Mouse (Mus musculus): ENCODE results near the gene Nek9.

The Nek9 gene

DNA sequence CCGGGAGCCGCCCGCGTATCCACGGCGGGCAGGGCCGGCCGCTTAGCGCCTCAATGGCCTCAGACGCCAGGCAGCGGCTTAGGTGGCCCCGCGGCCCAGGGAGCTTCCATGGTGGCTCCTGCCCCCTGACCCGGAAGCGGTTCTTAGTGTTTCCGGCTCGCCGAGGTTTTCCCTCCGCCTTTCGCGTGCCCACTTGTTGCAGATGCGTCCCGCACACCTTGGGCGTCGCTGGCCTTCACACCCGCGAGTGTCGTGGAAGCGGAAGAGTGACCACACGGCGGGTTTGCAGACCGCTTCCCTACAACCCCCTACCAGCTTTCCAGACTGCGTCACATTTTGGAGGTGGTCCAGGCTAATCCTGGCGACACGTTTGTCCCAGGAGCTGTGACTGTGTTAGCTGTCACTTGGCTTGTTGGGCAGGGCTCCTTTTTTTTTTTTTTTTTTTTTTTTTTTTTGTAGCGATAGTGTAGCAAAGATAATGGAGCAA, at the start of gene Nek9:
TSS of gene Nek9 (minus strand) at position 120 of the 487 bp plus-strand sequence.
- peak; percentile 81 to 92 for DNase-seq

DNA sequence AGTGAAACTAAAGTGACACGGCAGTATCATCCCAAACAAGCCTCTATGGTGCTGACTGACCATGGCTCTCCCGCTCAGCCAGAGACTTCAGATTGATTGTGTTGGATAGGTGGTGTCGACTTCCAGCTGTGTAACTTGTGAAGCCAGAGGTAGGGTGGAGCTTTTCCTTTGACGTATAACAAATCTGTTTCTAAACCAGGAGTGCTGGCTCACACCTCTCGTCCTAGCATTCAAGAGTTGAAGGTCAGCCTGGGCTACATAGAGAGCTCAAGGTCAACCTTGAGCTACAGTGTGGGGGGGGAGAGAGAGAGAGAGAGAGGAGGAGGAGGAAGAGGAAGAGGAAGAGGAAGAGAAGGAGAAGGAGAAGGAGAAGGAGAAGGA, 46.8 kb upstream of the Nek9 start:
- DNase-seq: no peak

DNA sequence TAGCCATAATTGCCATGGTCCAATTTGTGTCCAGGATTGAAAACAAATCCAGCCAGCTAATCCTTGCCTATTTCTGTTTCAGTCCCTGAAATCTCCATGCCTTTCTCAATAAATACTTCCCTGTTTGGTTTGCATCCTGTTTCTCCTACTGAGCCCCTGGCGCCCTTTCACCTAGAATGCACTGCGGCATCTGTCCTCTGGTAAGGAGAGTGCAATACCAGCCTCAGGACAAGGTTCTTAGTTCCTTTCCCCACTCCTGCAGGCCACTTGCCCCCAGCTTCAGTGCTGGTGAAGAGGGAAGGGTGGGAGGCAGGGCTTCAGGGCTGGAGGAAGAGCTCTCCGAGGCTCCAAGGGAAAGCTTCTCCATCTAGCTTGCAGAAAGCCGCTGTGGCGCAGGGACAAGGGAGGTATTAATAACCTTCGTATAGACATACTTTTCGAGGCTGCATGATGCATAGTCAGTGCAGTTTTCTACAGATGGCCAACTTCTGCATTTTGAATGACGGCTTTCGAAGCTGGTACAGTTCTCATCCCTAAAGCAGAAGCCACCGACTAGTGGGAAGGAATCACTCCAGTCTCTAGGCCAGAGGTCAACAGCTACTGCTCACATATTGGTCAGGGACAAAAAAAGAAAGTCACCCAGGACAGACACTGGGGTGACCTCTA, 46.3 kb upstream of the Nek9 start:
- DNase-seq: no peak

DNA sequence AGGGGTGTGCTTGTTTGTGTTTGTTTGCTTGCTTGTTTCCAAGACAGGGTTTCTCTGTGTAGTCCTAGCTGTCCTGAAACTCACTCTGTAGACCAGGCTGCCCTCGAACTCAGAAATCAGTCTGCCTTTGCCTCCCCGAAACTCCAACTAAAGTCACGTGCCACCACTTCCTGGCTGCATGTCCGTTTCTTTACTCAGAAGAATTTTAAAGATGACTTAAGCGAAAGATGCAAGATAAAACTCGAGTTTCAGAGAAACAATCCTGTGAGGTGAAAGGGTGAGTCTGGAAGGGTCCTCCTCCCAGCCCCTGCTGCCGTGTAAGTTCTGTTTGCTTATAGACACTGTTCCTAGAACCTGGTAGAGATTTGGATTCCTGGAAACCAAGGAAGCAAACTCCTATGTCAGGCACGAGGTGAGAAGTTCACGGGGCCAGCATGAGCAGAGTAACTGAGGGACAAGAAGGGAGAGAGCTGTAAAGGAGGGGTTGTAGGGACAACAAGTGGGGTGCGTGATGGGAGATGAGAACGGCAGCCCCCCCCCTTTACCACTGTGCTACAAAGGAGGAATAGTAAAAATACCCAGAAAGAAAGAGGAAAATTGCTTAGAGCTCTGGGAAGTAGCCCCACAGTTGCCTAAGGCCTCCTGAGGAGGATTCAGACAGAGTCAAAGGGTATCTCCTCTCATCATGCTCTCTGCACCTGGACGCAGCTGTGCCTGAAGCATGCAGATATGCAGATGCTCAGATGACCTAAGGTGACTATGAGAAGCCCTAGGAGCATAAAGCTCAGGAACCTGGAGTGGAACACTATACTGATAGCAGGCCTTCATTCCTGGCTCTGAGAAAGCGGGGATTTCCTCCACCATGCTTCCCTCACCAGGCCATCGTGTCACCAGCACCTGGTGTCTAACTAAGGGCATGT, 43.9 kb upstream of the Nek9 start:
- no peak for DNase-seq

DNA sequence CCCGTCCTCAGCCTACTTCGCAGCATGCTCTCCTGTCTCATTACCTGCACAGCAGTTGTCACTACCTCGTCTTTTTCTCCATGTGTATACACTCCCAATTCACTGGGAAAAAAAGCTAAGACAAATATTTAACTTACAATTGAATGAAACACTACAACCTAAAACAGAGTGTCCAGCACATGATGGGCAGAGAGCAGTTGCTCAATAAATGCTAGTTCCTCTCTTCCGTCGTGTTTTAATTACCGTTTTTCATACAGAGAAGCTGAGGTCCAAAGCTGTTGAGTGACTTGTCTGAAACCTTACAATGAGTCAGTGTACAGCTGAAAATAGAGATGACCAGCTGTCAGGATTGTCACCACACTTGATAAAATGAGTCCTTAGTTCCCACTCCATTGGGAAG, 42.4 kb upstream of the Nek9 start:
- DNase-seq: no peak

DNA sequence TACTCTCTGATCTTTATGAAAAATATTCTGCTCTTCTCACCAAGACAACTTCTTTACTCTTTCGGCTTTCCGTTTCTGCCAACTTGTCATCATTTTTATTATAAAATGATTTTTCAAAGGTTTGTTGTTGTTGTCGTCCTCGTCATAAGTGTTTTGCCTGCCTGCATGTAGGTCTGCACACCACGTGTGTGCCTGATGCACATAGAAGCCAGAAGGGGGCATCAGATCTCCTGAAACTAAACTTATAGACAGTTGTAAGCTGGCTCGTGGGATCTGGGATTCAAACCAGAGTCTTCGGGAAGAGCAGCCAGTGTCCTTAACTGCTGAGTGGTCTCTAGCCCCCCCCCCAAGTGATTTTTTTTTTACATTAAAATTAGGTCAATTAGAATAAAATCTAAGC, 41.8 kb upstream of the Nek9 start:
- DNase-seq: no peak

DNA sequence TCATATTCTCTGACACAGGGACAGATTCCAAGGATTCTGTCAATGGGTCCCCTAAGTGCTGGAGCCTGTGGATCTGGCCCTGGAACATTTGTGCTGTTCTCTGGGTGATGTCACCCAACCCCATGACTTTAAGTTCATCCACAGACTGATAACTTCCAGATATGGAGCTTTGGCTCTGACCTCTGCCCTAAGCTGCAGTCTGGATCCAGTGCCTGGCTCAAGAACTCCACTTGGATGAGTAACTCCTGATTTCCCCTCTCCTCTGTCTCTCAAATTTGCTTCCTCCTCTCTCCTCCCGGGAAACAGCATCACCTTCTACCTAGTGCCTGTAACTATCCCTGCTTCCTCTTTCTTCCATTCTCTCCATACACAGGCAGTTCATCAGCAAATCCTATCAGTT, 41.1 kb upstream of the Nek9 start:
- no peak for DNase-seq

DNA sequence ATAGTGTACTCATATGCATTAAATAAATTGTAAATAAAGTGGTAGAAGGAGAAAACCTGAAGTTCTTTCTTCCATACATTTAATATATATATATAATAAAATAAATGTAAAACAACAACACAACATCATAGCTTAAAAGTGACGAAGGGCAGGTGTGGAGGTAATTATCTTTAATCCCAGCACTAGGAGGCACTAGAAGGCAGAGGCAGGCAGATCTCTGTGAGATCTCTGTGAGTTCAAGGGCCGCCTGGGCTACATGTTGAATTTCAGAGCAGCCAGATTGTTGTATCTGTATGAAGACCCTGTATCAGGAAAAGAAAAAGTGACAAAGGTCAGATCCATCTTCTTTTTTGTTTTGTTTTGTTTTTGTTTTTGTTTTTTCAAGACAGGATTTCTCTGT, 39.1 kb upstream of the Nek9 start:
- no peak for DNase-seq

DNA sequence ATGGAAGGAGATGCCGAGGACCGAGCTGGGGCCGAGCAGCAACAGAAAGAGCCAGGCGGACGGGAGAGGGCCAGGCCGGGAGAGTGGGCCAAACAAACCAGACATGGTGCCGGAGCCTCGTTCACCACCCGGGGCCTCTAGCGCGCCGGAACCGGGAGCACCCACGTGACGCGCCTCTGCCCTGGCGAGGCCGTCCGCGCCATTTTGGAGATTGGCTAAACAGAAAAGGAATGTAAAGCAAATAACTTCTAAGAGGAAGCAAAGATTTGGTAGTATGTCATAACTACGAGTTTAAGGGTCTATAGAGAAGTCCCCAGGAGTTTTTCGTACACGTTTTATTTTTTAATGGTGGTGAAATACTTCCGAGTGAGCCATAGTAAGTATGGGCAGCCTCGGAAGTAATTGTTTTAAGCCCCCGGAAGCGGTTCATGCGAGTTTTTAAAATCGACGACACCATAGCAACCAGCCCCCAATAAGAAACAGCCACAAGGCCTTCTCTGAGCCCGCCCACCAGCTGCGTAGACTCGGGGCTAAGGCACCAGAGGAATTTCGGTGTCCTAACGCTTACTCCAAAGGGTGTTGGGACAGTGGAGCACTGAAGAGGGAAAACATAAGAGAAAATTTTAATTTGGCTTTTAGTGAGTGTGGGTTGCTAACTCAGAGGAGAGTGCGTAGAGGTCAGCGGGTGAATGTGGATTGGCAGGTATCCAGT, 35.6 kb upstream of the Nek9 start, which contains the start of gene Tmed10:
TSS of gene Tmed10 (minus strand) at position 287 of the 712 bp plus-strand sequence.
- DNase-seq: peak; percentile 70 to 85

DNA sequence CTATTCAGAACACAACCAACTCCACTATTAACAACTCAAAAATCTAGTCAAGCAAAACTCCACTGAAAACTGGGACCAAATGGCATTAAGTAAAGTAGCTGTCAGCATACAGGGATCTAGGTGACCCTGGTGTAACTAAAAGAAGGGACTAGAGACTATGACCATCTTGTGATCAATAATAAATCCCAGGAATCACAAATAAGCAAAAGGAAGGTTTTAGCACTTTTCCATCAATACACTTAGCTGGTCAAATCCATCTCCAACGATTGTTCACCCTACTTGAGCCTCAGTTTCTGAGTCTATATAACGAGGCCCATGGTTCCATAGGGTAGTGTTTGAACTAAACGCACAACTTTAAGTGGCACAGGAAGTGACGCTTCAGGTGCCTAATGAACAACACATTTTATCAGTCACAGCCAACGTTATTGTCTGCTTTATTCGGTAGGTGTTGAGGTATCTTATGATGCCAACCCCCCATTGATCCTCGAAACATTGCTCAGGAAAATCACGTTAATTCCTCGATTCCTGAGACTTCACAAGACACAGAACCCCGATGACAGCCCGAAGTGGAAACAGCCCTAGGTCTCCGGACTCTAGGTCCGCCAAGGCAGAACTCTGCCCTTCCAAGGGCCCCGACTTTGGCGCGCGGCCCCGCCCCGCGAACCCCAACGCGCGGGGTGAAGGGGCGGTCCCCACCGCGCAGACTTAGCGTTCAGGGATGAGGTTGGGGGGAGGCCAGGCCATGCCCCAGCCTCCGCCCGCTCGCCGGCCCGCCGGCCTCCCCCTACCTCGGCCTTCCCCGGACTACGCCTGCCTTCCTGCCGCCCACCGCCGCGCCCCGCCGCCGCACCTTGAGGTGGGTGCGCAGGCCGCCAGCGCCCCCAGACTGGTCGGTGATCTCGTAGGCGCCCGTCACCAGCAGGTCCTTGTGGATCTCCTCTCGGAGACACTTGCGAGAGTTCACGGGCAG, 34.7 kb upstream of the Nek9 start:
- peak; percentile 55 to 63 for DNase-seq

DNA sequence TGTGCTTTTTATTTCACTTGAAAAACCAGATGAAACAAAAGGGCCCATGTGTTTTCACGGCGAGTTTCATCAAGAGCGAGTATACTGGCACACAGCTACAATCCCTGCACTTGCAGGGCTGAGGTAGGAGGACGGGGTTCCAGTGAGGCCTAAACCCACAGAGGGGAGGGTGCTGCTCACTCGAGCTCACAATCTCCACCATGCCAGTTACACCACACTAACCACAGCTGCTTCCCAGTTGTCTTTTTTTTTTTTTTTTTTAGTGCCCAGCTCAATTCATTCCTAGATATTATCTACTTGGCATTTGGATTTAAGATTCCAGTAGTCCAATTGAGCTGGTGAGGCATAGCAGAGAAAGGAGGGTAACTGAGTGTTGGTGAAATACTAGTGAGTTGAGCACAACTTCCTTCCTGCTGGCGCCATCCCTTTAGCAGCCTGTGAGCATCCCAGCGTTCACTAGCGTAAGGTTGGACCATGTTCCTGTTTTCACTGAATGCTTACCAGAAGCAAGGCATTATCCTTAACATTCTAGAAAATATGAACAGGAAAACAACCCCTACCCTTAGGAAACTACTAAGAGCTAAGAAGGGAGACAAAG, 33.0 kb upstream of the Nek9 start:
- DNase-seq: no peak

DNA sequence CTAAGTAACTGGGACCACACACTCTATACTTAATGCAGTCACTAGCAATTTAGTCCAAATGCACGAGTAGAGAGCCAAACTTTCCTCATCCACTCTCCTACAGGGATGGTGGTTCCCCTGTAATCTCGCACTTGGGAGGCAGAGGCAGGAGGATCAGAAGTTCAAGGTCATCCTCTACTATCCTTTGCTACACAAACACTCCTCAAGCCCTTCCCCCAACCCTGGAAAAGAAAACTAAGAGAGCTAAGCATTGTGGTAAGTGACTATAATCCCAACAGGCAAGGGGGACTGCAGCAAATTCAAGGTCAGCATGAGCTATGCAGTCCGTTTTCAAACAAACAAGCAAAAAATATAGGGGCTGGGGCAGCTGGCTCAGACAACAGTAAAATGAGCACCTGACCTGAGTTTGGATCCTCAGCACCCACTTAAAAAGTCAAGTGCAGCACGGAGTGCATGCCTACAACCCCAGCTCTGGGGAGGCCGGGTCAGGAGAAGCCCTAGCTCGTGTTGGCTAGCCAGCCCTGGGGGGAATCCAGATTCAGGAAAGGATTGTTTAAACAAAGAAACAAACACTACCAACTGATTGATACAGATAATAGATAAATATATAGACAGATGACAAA, 29.4 kb upstream of the Nek9 start:
- no peak for DNase-seq

DNA sequence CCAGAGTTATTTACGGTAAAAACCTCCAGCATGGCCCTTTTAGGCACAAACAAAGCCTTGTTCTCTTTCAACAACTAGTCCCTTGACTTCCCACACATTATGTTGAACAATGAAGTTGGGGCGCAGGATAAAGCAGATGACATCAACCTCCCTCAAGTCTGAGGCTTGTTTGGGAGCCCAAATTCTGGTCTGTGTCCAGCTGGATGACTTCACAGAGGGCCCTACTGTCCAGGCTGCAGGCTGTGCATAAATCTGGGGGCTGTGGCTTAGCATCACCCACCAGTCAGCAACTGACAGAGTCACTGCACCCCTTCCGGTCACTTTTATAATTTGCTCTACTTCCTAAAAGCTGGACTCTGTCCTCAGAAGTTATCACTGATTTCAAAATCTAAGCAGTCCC, 27.1 kb upstream of the Nek9 start:
- no peak for DNase-seq

DNA sequence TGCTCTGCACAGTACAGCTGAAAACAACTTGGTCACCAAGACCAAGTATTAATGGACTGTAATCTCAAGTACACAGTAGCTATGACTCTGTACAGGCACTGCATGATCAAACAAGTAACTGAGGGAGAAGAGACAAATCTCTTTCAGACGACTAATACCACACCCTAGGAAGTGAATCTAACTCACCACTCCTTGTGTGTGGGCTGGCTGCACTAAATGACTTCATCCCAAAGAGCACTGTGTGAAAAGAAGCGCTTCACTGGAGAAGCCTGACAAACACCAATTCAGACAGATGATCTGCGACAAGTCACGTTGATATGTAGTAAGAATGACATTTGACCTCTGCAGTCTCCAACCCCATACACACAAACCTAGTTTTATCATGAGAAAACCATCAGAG, 23.3 kb upstream of the Nek9 start:
- DNase-seq: no peak

DNA sequence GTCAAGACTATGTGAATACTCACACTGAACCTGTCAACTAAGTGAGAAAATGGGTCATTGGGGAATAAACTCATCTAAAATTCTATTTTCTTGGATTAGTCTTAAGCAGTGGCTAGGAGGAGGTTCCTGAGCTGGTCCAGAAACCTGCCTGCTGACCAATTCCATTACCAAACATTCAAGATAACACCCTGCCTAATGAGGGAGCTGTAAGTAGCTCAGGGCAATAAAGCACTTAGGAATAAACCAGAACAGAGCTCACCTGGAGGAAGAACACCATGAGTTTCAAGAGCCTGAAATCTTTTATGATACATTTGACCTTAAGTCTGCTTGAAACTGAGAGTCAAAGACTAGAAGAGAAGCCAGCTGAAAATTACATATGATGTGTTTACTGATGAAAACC, 22.4 kb upstream of the Nek9 start:
- no peak for DNase-seq

DNA sequence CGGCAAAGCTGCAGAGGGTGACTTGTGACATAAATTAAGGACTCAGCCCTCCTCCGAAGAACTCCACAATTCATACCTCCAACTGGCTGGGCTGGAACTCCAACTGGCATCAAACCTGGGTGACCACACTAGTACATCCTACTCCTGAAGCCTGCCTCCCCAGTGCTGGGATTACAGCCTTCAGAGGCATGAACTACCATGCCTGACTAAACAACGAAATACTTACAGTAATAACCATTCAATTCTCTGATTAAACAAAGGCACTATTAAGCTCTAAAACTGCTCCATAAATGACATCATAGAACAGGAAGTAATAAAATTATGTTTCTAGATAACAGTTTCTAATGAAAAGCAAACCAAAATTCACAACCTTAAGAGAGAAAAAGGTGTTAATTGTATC, 22.0 kb upstream of the Nek9 start:
- DNase-seq: no peak

DNA sequence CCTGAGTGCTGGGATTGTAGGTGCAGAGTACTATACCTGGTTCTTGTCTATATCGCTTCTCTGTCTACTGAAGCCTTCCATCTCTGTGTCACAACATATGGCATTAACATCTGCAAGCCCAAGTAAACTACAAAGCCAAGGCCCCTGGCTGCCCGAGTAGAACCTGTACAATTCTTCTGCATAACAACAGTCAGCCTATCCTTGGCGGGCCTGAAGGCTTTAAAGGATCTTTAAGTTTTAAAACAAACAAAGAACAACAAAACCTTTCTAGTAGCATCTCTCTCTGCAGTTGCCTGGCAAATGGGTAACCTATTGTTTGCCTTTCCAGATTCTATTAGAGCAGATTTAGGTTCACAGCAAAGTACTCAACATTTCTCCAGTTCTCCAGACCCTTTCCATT, 14.9 kb upstream of the Nek9 start:
- DNase-seq: no peak

DNA sequence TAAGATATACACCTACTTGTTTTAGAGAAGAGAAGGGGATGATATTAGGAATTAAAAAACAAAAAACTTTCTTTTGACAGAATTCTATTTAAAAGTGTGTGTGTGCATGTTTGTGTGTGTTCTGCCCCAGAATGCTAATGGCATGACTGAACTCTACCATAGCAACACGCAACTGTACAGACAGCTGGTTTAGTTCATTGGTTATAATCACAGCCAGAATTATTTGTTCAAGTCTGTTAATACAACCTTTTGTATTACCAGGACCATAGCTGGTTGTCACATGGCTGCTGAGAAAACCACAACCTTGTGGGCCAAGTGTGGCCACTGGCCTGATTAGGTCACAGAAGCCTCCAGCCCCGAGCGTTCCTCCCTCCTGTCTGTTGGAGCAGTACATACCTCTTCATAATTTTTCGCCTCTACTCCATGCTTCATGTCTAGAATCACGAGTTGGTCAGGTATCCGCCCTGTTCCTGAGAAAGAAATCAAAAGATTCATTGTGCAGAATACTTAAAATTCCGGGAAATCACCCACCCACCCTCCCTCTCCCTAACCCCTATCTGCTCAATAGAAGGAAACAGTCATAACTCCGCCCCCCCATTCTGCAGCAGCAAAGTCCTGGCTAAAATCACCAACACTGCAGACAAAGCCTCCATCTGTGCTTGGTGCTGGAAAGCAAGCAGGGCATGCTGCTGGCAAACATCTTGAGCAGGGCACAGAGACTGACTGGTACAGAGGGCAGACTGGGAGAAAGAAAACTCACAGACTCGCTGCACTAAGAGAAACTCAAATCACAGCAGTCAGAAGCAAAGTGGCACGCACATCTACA, 11.5 kb upstream of the Nek9 start:
- no peak for DNase-seq

DNA sequence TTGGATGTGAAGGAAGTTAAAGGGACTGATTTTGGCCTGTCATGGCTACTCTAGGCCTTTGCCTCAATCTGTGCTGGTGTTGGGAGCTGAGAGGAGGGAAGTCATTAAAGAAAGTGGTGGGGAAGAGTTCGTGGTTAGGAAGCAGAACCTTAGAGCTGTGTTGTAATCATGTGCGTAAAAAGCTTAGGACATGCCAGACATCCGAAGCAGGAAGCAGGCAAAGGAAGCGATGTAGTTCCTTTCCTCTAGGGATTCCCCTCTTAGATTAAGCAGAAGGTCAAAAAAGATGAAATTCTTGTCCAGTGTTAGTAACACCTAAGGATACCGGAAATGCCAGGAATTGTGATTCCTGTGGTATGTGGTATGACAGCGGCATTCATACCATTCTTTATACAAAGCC, 9.2 kb upstream of the Nek9 start:
- no peak for DNase-seq

DNA sequence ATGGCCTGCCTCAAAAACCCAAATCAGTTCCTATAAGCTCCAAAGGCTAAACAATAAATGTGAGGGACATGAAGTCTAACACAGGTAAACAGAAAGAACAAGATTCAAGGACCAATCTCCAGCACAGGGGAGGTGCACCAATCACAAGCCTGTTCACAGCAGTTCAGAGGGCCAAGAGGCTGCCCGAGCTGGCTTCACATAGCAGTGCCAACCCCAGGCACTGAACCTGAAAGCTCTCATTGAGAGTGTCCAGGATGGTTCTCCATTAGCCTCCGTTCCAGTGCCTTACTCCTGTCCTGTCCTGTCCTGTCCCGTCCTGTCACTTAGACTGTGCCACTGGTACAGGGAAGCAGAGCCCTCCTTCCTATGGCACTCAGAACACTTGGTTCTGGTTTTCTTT, 8.0 kb upstream of the Nek9 start:
- no peak for DNase-seq
